Mouse (Mus musculus) WW6 (cell line): ENCODE measurements around the gene Tmem131.

ENCODE experiments used
- DNase-seq: peaks from one replicate; pipeline ENCODE4 v3.0.0-alpha.2; 2013; ENCODE audit warnings: low read depth, low spot score

The Tmem131 gene

DNA sequence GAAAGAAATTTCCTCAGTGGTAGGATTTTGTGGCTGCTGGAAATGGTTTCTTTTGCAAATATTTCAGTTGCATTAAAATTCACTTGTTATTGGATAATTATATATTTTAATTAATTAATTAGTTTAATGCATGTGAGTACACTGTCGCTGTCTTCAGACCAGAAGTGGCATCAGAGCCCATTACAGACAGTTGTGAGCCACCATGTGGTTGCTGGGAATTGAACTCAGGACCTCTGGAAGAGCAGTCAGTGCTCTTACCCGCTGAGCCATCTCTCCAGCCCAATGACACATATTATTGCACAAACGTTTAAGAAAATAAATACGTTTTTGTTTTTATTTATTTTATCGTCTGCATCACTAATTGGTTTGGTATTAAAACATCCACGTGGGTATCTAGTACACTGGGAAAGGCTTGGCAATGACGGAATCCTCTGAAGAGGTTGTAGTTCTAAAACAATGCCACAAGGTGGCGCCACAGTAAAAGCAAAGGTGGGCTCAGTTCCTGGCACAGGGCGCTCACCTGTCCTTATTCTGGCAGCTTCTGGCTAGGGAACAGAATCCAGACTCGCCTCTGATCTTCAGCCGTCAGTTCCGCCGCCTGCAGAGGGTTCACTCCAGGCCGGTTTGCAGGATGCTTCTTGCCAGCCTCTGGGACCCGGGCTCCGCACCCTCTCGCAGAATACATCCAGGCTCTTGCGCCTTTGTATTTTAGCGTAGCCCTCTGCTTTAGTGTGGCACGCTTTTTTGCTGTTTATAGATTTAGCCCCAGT, 158.9 kb downstream of the Tmem131 start:
- peak; percentile 72 for DNase-seq

DNA sequence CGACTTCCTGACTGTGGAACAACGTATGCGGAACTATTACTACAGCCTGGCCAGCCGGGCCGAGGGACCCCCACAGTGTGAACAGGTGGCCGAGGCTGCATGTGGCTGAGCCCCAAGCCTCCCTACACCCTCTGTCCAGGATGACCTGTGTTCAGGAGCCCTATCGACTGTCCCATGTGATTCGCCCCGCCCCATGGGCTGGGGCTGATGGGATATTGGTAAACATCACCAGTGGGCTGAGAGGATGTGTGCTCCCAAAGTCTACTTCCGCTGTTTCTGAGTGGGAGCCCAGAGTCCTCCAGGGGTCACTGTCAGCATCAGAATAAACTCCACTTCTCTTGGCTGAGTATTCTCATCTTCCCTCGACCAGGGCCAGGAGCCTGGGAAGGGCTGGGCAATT, 161.0 kb downstream of the Tmem131 start:
- DNase-seq = no peak

DNA sequence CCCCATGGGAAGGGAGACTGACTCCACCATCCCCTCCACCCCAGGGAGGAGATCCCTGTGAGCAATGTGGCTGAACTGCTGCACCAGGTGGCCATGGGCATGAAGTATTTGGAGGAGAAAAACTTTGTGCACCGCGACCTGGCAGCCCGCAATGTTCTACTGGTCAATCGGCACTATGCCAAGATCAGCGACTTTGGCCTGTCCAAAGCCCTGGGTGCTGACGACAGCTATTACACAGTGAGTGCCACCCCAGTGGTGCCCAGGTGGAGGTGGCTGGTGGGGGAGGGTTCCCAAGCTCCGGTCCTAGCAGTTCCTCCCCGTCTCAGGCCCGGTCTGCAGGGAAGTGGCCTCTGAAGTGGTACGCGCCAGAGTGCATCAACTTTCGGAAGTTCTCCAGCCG, 162.7 kb downstream of the Tmem131 start:
- no peak for DNase-seq

GRCm38 (mm10) chr1:36772198-36772934, 171.1 kb downstream of the Tmem131 start:
- DNase-seq = no peak

- peak; percentile 69 for DNase-seq
Measured at GRCm38 (mm10) chr1:36770998-36771397, 172.5 kb downstream of the Tmem131 start.

GRCm38 (mm10) chr1:36769951-36770350, 173.5 kb downstream of the Tmem131 start:
- DNase-seq = no peak

DNA sequence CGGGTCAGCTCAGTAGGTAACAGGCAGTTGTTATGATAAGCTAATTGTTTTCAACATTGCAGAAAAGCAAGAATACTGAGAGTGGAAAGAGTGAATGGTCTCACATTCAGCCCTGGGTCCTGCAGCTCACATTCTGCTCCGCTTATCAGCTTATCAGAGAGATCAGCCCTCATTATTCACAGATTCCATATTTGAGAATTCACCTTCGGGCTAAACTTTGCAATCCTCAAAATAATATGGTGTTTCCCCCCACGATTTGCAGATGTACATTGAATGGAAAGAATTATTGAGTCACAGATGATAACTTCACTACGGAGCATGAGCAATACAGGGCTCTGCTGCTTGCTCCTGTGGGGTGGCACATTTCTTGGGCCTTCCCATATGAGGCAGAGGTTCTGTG, 174.7 kb downstream of the Tmem131 start:
- no peak for DNase-seq

- no peak for DNase-seq
Measured at GRCm38 (mm10) chr1:36767321-36767720, 176.1 kb downstream of the Tmem131 start.

- no peak for DNase-seq
Measured at GRCm38 (mm10) chr1:36766431-36767205, 176.8 kb downstream of the Tmem131 start.

DNA sequence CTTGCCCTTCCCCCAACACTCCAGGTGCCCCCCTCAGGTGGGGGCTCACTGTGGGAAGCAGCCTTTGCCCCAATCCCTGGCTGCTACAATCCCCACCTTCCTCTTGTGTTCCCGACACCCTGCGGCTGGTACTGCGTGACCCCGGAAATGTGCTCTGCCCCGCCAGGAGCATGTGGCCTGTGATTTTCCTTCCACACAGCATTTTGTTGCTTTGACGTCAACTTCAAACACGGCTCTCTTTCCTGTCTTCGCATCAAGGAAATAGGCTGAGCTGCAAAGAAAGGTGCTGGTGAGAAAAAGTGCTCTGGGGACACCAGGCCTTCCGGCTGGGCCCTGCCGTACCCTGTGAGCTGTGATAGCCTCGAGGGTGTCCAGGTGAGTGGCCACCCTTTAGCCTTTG, 181.9 kb downstream of the Tmem131 start, which contains the start of gene Zap70:
Gene Zap70, plus strand, starts transcription at position 231 of the 400 bp plus-strand sequence.
- DNase-seq = no peak

- no peak for DNase-seq
Measured at GRCm38 (mm10) chr1:36761061-36761460, 182.4 kb downstream of the Tmem131 start.

DNA sequence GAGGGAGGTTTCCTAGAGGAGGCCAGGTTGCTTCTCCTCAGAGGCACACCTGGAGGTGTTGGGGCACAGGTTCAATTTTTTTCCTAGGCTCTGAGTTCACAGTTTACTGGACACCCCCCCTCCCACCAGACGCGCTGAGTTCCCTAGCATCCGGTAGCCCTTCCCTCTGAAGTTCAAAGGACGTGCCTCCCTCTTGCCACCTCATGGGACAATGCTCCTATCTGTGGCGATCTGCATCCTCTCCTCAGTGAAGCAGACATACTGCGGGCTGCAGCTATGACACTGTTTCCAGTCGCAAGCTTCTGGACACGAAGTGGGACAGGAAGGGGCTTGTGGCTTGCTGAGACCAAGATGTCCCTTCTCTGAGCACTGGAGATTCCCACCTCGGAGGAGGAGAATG, 183.1 kb downstream of the Tmem131 start:
- DNase-seq = no peak

GRCm38 (mm10) chr1:36759076-36759475, 184.4 kb downstream of the Tmem131 start:
- no peak for DNase-seq

DNA sequence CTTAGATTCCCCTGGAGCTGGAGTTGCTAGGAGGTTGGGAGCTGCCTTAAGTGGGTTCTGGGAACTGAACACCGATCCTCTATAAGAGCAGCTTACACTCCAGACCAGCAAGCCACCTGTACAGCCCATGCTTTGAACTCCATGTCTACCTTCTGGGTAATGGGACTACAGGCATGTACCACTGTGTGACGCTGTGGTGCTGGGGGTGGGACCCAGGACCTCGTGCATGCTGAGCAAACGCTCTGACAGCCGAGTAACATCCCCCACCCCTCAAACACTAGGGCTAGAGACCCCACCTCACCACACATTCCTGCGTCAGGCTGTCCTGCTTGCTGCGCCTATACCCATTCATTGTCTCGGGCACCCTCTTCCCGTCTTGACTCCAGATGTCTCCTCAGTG, 184.9 kb downstream of the Tmem131 start:
- no peak for DNase-seq

- DNase-seq = no peak
Measured at GRCm38 (mm10) chr1:36753932-36754675, 189.4 kb downstream of the Tmem131 start.

DNA sequence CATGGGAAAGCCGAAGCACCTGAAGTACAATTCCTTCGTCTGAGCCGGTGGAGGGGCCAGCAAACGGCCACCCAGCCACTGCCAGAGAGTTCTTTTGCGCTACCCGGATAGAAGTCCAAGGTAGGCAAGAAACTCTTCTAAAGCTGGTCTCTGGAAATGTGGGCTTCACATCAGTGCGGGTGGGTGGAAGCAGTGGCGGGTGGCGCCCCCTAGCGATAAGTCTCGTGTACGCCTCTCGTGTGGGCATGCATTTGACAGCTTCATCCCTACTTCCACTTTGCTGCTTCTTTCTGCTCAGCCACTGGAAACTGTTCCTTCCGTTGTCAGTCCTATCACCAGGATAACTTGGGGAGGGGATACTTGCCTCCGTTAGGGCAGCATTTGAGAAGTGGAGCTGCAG, 197.0 kb downstream of the Tmem131 start:
- DNase-seq = no peak

GRCm38 (mm10) chr1:36745661-36746060, 197.8 kb downstream of the Tmem131 start:
- no peak for DNase-seq

- DNase-seq = peak; percentile 53
Measured at GRCm38 (mm10) chr1:36744268-36744944, 199.1 kb downstream of the Tmem131 start.

DNA sequence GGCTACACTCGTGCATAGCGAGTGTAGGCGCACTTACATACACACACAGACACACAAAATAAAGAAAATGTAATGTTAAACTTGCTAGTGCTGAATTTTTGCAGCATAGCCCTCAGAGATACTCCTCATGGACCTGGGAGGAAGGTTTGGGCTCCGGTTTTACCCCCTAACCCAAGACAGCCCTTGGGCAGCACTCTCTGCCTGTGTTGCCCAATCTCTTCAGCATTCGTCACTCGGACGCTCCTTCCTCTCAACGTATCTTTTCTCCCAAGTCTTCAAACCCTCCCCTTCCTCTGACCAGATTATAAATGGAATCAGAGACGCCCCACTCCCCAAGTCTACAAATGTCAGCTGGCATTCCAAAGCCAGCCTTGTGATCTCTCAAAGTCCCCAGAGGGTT, 200.4 kb downstream of the Tmem131 start:
- no peak for DNase-seq
